23 mouse cellular contexts compared by ENCODE assay signal in genomic region chr4:47035536-47035935, GRCm38 (mm10). TPM values are rescaled to one million over a fixed set of nuclear protein-coding genes. Genes with fewer than 3 reads are reported as not detected.
A peak's percentile ranks its signal among the peaks of the same experiment; 100 is the strongest.
DNase-seq lines count a peak whose midpoint lies in the region; ATAC-seq and TF ChIP-seq lines count a peak whose summit lies in the region.
"Had no signal": no experiment of that assay in that cellular context is flagged by ENCODE, and none has a peak within 500 bp of the region (broad histone marks: within the 10 kb centered on the region; RNA-seq: fewer than 3 reads in every experiment).

No protein-coding gene starts in this region.

- no peak overlapping the region for H3K4me2 ChIP-seq in forebrain, postnatal 0 days (ENCODE audit: low read depth)
- H3K4me2 ChIP-seq in forebrain, embryonic 16.5 days (ENCODE audit: low read length): no peak overlapping the region
- no peak overlapping the region for H3K4me2 ChIP-seq in kidney, embryonic 14.5 days (replicated peaks; ENCODE audit: low read depth, low read length)
- H3K4me2 ChIP-seq in midbrain, embryonic 16.5 days (ENCODE audit: low read length): no peak overlapping the region
- H3K4me2 ChIP-seq in midbrain, embryonic 15.5 days: no peak overlapping the region
- H3K4me2 ChIP-seq: embryonic facial prominence, embryonic 12.5 days; heart, embryonic 15.5 days; limb, embryonic 13.5 days; liver, embryonic 13.5 days had no signal

- no peak overlapping the region for H3K9ac ChIP-seq in forebrain, postnatal 0 days
- no peak overlapping the region for H3K9ac ChIP-seq in forebrain, embryonic 16.5 days (replicated peaks; ENCODE audit: low read depth, low read length)
- no peak overlapping the region for H3K9ac ChIP-seq in kidney, embryonic 14.5 days (ENCODE audit: low read depth, low read length)
- peak overlapping the region; percentile 34; the same call in 1 of the 2 replicates for H3K9ac ChIP-seq in midbrain, embryonic 16.5 days (ENCODE audit: low read depth, low read length)
- no peak overlapping the region for H3K9ac ChIP-seq in midbrain, embryonic 15.5 days
- H3K9ac ChIP-seq: embryonic facial prominence, embryonic 12.5 days; heart, embryonic 15.5 days; limb, embryonic 13.5 days; liver, embryonic 13.5 days had no signal

- no peak overlapping the region for H3K4me3 ChIP-seq in forebrain, postnatal 0 days (ENCODE audit: low read depth, low read length)
- no peak overlapping the region for H3K4me3 ChIP-seq in forebrain, embryonic 16.5 days (replicated peaks; ENCODE audit: low read length)
- no peak overlapping the region for H3K4me3 ChIP-seq in kidney, embryonic 14.5 days (ENCODE audit: low read length)
- no peak overlapping the region for H3K4me3 ChIP-seq in midbrain, embryonic 16.5 days (ENCODE audit: low read depth, low read length)
- H3K4me3 ChIP-seq in midbrain, embryonic 15.5 days: no peak overlapping the region
- H3K4me3 ChIP-seq: embryonic facial prominence, embryonic 12.5 days; gastrocnemius, adult 2 months; heart, embryonic 15.5 days; limb, embryonic 13.5 days; liver, embryonic 13.5 days had no signal

- H3K36me3 ChIP-seq in forebrain, postnatal 0 days (ENCODE audit: insufficient read depth): peaks cover 45% of the 10 kb centered on the region
- H3K36me3 ChIP-seq in forebrain, embryonic 16.5 days (ENCODE audit: control insufficient read depth, insufficient read depth): 0 out of 2 replicates have a peak, but pooled peaks cover 2% of the 10 kb centered on the region
- peaks cover 17% of the 10 kb centered on the region for H3K36me3 ChIP-seq in kidney, embryonic 14.5 days (ENCODE audit: control insufficient read depth, insufficient read depth, low read length)
- H3K36me3 ChIP-seq in midbrain, embryonic 16.5 days (ENCODE audit: control insufficient read depth, insufficient read depth, low read length): peaks cover 17% of the 10 kb centered on the region
- H3K36me3 ChIP-seq in midbrain, embryonic 15.5 days (replicated peaks): no peaks in the 10 kb centered on the region; the same call in 1 of the 2 replicates
- H3K36me3 ChIP-seq: heart, embryonic 15.5 days; liver, embryonic 13.5 days had no signal

- 77% methylated on average over 14 of the region's 14 CpGs for WGBS in forebrain, postnatal 0 days
- WGBS in forebrain, embryonic 16.5 days: 77% methylated on average over 14 of the region's 14 CpGs
- 69% methylated on average over 14 of the region's 14 CpGs for WGBS in kidney, embryonic 14.5 days
- WGBS in midbrain, embryonic 16.5 days: 52% methylated on average over 14 of the region's 14 CpGs
- WGBS in midbrain, embryonic 15.5 days: 60% methylated on average over 14 of the region's 14 CpGs

- H3K27me3 ChIP-seq in forebrain, postnatal 0 days (ENCODE audit: insufficient read depth, low read length): no peaks in the 10 kb centered on the region
- no peaks in the 10 kb centered on the region for H3K27me3 ChIP-seq in forebrain, embryonic 16.5 days (replicated peaks; ENCODE audit: control insufficient read depth, insufficient read depth, low read length)
- H3K27me3 ChIP-seq in kidney, embryonic 14.5 days (ENCODE audit: control insufficient read depth, insufficient read depth, low read length): no peaks in the 10 kb centered on the region
- H3K27me3 ChIP-seq in midbrain, embryonic 16.5 days (ENCODE audit: control insufficient read depth, insufficient read depth, low read depth, low read length): no peaks in the 10 kb centered on the region
- H3K27me3 ChIP-seq in midbrain, embryonic 15.5 days (replicated peaks): no peaks in the 10 kb centered on the region
- H3K27me3 ChIP-seq: embryonic facial prominence, embryonic 12.5 days; limb, embryonic 13.5 days; liver, embryonic 13.5 days had no signal

- no peaks in the 10 kb centered on the region for H3K9me3 ChIP-seq in forebrain, postnatal 0 days (ENCODE audit: low read length)
- H3K9me3 ChIP-seq in forebrain, embryonic 16.5 days (ENCODE audit: control insufficient read depth, low read length): no peaks in the 10 kb centered on the region
- H3K9me3 ChIP-seq in kidney, embryonic 14.5 days (ENCODE audit: control insufficient read depth, low read length): no peaks in the 10 kb centered on the region
- no peaks in the 10 kb centered on the region for H3K9me3 ChIP-seq in midbrain, embryonic 16.5 days (replicated peaks; ENCODE audit: control insufficient read depth, low read length, poor library complexity, severe bottlenecking)
- H3K9me3 ChIP-seq in midbrain, embryonic 15.5 days: no peaks in the 10 kb centered on the region
- H3K9me3 ChIP-seq: embryonic facial prominence, embryonic 12.5 days; heart, embryonic 15.5 days; limb, embryonic 13.5 days; liver, embryonic 13.5 days had no signal

- no peak for DNase-seq in forebrain, postnatal 0 days
- no peak for DNase-seq in kidney, postnatal 10 days
- DNase-seq in adrenal gland, adult 8-10 months: no peak
- no peak for DNase-seq in spleen, postnatal 36 days (ENCODE audit: low spot score in 2 of 2)
- DNase-seq: adrenal gland, postnatal 25 days; cerebellum, adult 11 months; cerebellum, adult 9-11 months; gastrocnemius, adult 2 months; kidney, adult 9 months; layer of hippocampus, adult 9-11 months; liver, embryonic 13.5 days; lung, postnatal 4 days; thymus, adult 2 months; thymus, postnatal 4 days had no signal

- peak; percentile 21; the same call in 1 of the 2 replicates for ATAC-seq in forebrain, postnatal 0 days
- ATAC-seq in forebrain, embryonic 16.5 days: no peak
- peak; percentile 46 for ATAC-seq in kidney, embryonic 14.5 days (ENCODE audit: low FRiP score, low TSS enrichment)
- peak; percentile 8; the same call in 1 of the 2 replicates for ATAC-seq in midbrain, embryonic 16.5 days
- ATAC-seq in midbrain, embryonic 15.5 days (replicated peaks): no peak
- ATAC-seq: intestine, embryonic 16.5 days had no signal

- H3K4me1 ChIP-seq in forebrain, postnatal 0 days (ENCODE audit: insufficient read depth): no peaks in the 10 kb centered on the region
- no peaks in the 10 kb centered on the region for H3K4me1 ChIP-seq in forebrain, embryonic 16.5 days (replicated peaks; ENCODE audit: control insufficient read depth, insufficient read depth, low read length)
- H3K4me1 ChIP-seq in kidney, embryonic 14.5 days (ENCODE audit: control insufficient read depth, insufficient read depth, low read length): peaks cover 16% of the 10 kb centered on the region; the same call in 1 of the 2 replicates
- peaks cover 12% of the 10 kb centered on the region; the same call in 1 of the 2 replicates for H3K4me1 ChIP-seq in midbrain, embryonic 16.5 days (ENCODE audit: control insufficient read depth, insufficient read depth, low read length)
- peaks cover 7% of the 10 kb centered on the region; the same call in 1 of the 2 replicates for H3K4me1 ChIP-seq in midbrain, embryonic 15.5 days
- H3K4me1 ChIP-seq: heart, embryonic 15.5 days; liver, embryonic 13.5 days had no signal

- H3K27ac ChIP-seq in forebrain, postnatal 0 days (ENCODE audit: low read depth, low read length): no peak overlapping the region
- no peak overlapping the region for H3K27ac ChIP-seq in forebrain, embryonic 16.5 days (ENCODE audit: low read length)
- H3K27ac ChIP-seq in kidney, embryonic 14.5 days (ENCODE audit: low read depth, low read length): no peak overlapping the region
- H3K27ac ChIP-seq in midbrain, embryonic 16.5 days (ENCODE audit: low read length): 0 out of 2 replicates have a peak overlapping the region, but pooled peaks have one; percentile 8
- H3K27ac ChIP-seq in midbrain, embryonic 15.5 days: no peak overlapping the region
- H3K27ac ChIP-seq: embryonic facial prominence, embryonic 12.5 days; gastrocnemius, adult 2 months; heart, embryonic 15.5 days; limb, embryonic 13.5 days; liver, embryonic 13.5 days had no signal

- peak; percentile 31; the same call in 1 of the 2 replicates for TF ChIP-seq CTCF in forebrain, postnatal 0 days (IDR thresholded peaks at IDR 0.05; ENCODE audit: low read depth)

RNA-seq across cellular contexts. Expression of gene Anks6, which starts 21.7 kb away (rescaled TPM):
- 9.0 and 11.0 TPM in 2 replicates for total RNA-seq in forebrain, postnatal 0 days (2014; rRNA removed)
- 2.1 TPM in 2 replicates for polyA plus RNA-seq in forebrain, postnatal 0 days (2015; fragmentation: Nextera tagmentation; extraction: Ambion mirVana)
- 4.6 and 4.9 TPM in 2 replicates for polyA plus RNA-seq in forebrain, embryonic 16.5 days (2015; fragmentation: Nextera tagmentation; extraction: Ambion mirVana)
- polyA plus RNA-seq in kidney, embryonic 14.5 days (2014; fragmentation: Nextera tagmentation; extraction: Ambion mirVana): 3.8 and 7.2 TPM in 2 replicates
- polyA plus RNA-seq in midbrain, embryonic 16.5 days (2015; fragmentation: Nextera tagmentation; extraction: Ambion mirVana): 4.6 and 5.1 TPM in 2 replicates
- 5.2 and 5.3 TPM in 2 replicates for polyA plus RNA-seq in midbrain, embryonic 15.5 days (2015; fragmentation: Nextera tagmentation; extraction: Ambion mirVana)
- 10 to 100 TPM in 1 of 4 experiments, 1 to 10 TPM in 3; 5.8 to 11.6 (median 8.2) TPM for total RNA-seq in adrenal gland, adult 8-10 months (2022)

RNA-seq across cellular contexts. Expression of gene Gabbr2, which starts 43.9 kb away (rescaled TPM):
- 51.8 and 65.3 TPM in 2 replicates for total RNA-seq in forebrain, postnatal 0 days (2014; rRNA removed)
- 6.4 and 14.7 TPM in 2 replicates for polyA plus RNA-seq in forebrain, postnatal 0 days (2015; fragmentation: Nextera tagmentation; extraction: Ambion mirVana)
- 3.9 and 5.5 TPM in 2 replicates for polyA plus RNA-seq in forebrain, embryonic 16.5 days (2015; fragmentation: Nextera tagmentation; extraction: Ambion mirVana)
- polyA plus RNA-seq in kidney, embryonic 14.5 days (2014; fragmentation: Nextera tagmentation; extraction: Ambion mirVana): 0.06 and 0.43 TPM in 2 replicates
- 11.3 and 13.9 TPM in 2 replicates for polyA plus RNA-seq in midbrain, embryonic 16.5 days (2015; fragmentation: Nextera tagmentation; extraction: Ambion mirVana)
- polyA plus RNA-seq in midbrain, embryonic 15.5 days (2015; fragmentation: Nextera tagmentation; extraction: Ambion mirVana): 12.7 and 14.8 TPM in 2 replicates
- under 1 TPM; 0.31 to 0.52 (median 0.39) TPM for total RNA-seq in adrenal gland, adult 8-10 months (2022)
- total RNA-seq: megakaryocyte-erythroid progenitor cell, adult 5-6 weeks had no signal

RNA-seq across cellular contexts. Expression of gene Galnt12, which starts 56.2 kb away (rescaled TPM):
- total RNA-seq in forebrain, postnatal 0 days (2014; rRNA removed): 1.4 and 1.5 TPM in 2 replicates
- 0.84 and 1.2 TPM in 2 replicates for polyA plus RNA-seq in forebrain, postnatal 0 days (2015; fragmentation: Nextera tagmentation; extraction: Ambion mirVana)
- 0.50 and 0.85 TPM in 2 replicates for polyA plus RNA-seq in forebrain, embryonic 16.5 days (2015; fragmentation: Nextera tagmentation; extraction: Ambion mirVana)
- 7.0 and 10.0 TPM in 2 replicates for polyA plus RNA-seq in kidney, embryonic 14.5 days (2014; fragmentation: Nextera tagmentation; extraction: Ambion mirVana)
- polyA plus RNA-seq in midbrain, embryonic 16.5 days (2015; fragmentation: Nextera tagmentation; extraction: Ambion mirVana): 1.7 and 1.8 TPM in 2 replicates
- 1.8 and 2.9 TPM in 2 replicates for polyA plus RNA-seq in midbrain, embryonic 15.5 days (2015; fragmentation: Nextera tagmentation; extraction: Ambion mirVana)
- total RNA-seq in adrenal gland, adult 8-10 months (2022): 1 to 10 TPM in 2 of 4 experiments, under 1 TPM in 2; 0.67 to 1.3 (median 0.98) TPM

Comparison
In these comparisons a context has a peak if more than half of its experiments do, and no peak if none do; other contexts are left out.
1. ATAC-seq: peak in forebrain, postnatal 0 days (single experiment), kidney, embryonic 14.5 days (single experiment) and midbrain, embryonic 16.5 days (single experiment); none in forebrain, embryonic 16.5 days (single experiment) and midbrain, embryonic 15.5 days (single experiment).